Comparison of ENCODE assay signal across 21 mouse cellular contexts in the genomic region with DNA sequence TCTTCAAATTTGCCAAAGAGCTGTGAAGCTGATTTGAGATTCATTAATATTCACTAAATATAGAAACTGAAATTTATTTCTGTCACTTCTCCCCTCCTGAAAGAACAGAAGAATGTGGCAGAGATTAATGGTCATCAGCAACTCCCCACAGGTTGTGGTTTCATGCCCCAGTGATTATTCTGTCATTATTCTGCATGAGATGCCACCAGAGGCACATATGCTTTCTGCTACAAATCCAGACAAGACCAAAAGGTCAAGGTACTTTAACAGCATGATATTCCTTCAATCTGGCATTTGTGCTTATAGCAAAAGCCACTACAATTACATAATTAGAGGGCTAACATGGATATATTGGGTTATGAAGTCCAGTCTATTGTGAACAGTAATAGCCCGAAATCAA. TPM values are rescaled to one million over a fixed set of nuclear protein-coding genes. Genes with fewer than 3 reads are reported as not detected.
DNase-seq lines count a peak whose midpoint lies in the region; ATAC-seq lines count a peak whose summit lies in the region.
"Had no signal": no experiment of that assay in that cellular context is flagged by ENCODE, and none has a peak within 500 bp of the region (broad histone marks: within the 10 kb centered on the region; RNA-seq: fewer than 3 reads in every experiment).

No protein-coding gene starts in this region.

- H3K9ac ChIP-seq in embryonic facial prominence, embryonic 14.5 days (ENCODE audit: low read depth, low read length) = no peak overlapping the region
- H3K9ac ChIP-seq: forebrain, embryonic 13.5 days; heart, embryonic 13.5 days; lung, embryonic 14.5 days had no signal

- no peak overlapping the region for H3K4me2 ChIP-seq in embryonic facial prominence, embryonic 14.5 days (ENCODE audit: low read depth, low read length)
- H3K4me2 ChIP-seq: forebrain, embryonic 13.5 days; heart, embryonic 13.5 days; liver, embryonic 11.5 days; lung, embryonic 14.5 days; midbrain, embryonic 11.5 days had no signal

- H3K27me3 ChIP-seq in embryonic facial prominence, embryonic 14.5 days (replicated peaks; ENCODE audit: control insufficient read depth, insufficient read depth, low read length) = no peaks in the 10 kb centered on the region
- H3K27me3 ChIP-seq in embryonic facial prominence, embryonic 10.5 days (replicated peaks; ENCODE audit: low read depth, poor library complexity, severe bottlenecking) = no peaks in the 10 kb centered on the region
- H3K27me3 ChIP-seq: forebrain, embryonic 13.5 days; heart, embryonic 13.5 days had no signal

- intact Hi-C loops in left cerebral cortex, postnatal 10 days (cut with DNase I) = no loop called here

- peak; percentile 2 for DNase-seq in embryonic facial prominence, embryonic 14.5 days (ENCODE audit: low spot score)
- DNase-seq in embryonic facial prominence, embryonic 10.5 days (ENCODE audit: low spot score) = no peak
- peak; percentile 27 for DNase-seq in A20 (ENCODE audit: low read depth, low spot score)
- DNase-seq in cerebellum, adult 11-12 months = peak; percentile 74
- peak; percentile 55 to 67 for DNase-seq in cerebellum, postnatal 25 days
- DNase-seq in urinary bladder, postnatal 10 days (ENCODE audit: low spot score) = no peak
- no peak for DNase-seq in spleen, postnatal 10 days (ENCODE audit: low spot score in 2 of 2)
- DNase-seq in left cerebral cortex, postnatal 10 days (ENCODE audit: extremely low spot score in 1 of 2, low spot score in 2 of 2) = no peak
- DNase-seq: heart, postnatal 36 days; layer of hippocampus, postnatal 36 days; lung, embryonic 14.5 days; lung, postnatal 4 days; thymus, adult 18-20 months had no signal

- no peak for ATAC-seq in embryonic facial prominence, embryonic 14.5 days (ENCODE audit: low read depth)
- ATAC-seq: activated CD4-positive, CD25-positive, alpha-beta regulatory T cell, adult 4 months; forebrain, embryonic 13.5 days had no signal

- H3K36me3 ChIP-seq in embryonic facial prominence, embryonic 14.5 days (ENCODE audit: control insufficient read depth, insufficient read depth, low read length) = no peaks in the 10 kb centered on the region
- no peaks in the 10 kb centered on the region for H3K36me3 ChIP-seq in embryonic facial prominence, embryonic 10.5 days (replicated peaks)
- H3K36me3 ChIP-seq: heart, embryonic 13.5 days; limb, embryonic 10.5 days had no signal

- H3K4me3 ChIP-seq in embryonic facial prominence, embryonic 14.5 days (ENCODE audit: low read depth, low read length) = no peak overlapping the region
- no peak overlapping the region for H3K4me3 ChIP-seq in embryonic facial prominence, embryonic 10.5 days
- H3K4me3 ChIP-seq: forebrain, embryonic 13.5 days; heart, embryonic 13.5 days; limb, embryonic 10.5 days had no signal

- no peaks in the 10 kb centered on the region for H3K9me3 ChIP-seq in embryonic facial prominence, embryonic 14.5 days (ENCODE audit: control insufficient read depth, low read length)
- H3K9me3 ChIP-seq in embryonic facial prominence, embryonic 10.5 days = no peaks in the 10 kb centered on the region
- H3K9me3 ChIP-seq: forebrain, embryonic 13.5 days; heart, embryonic 13.5 days; limb, embryonic 10.5 days had no signal

- 62% methylated on average over 1 of the region's 1 CpGs for WGBS in embryonic facial prominence, embryonic 14.5 days
- 81% methylated on average over 1 of the region's 1 CpGs for WGBS in embryonic facial prominence, embryonic 10.5 days

- H3K4me1 ChIP-seq in embryonic facial prominence, embryonic 14.5 days (ENCODE audit: control insufficient read depth, insufficient read depth, low read length) = no peaks in the 10 kb centered on the region
- H3K4me1 ChIP-seq in embryonic facial prominence, embryonic 10.5 days = no peaks in the 10 kb centered on the region
- H3K4me1 ChIP-seq: forebrain, embryonic 13.5 days; heart, embryonic 13.5 days; limb, embryonic 10.5 days had no signal

- no peak overlapping the region for H3K27ac ChIP-seq in embryonic facial prominence, embryonic 14.5 days (replicated peaks; ENCODE audit: low read depth, low read length)
- H3K27ac ChIP-seq in embryonic facial prominence, embryonic 10.5 days (replicated peaks) = no peak overlapping the region
- H3K27ac ChIP-seq: forebrain, embryonic 13.5 days; heart, embryonic 13.5 days; limb, embryonic 10.5 days had no signal

RNA-seq across cellular contexts. Expression of a gene that starts 35.8 kb away (rescaled TPM):
- 1.4 and 2.3 TPM in 2 replicates for polyA plus RNA-seq in embryonic facial prominence, embryonic 14.5 days (2014; fragmentation: Nextera tagmentation; extraction: Ambion mirVana)
- 0.09 and 0.10 TPM in 2 replicates for polyA plus RNA-seq in embryonic facial prominence, embryonic 10.5 days (2016; fragmentation: Nextera tagmentation; extraction: Ambion mirVana)
- total RNA-seq in left cerebral cortex, postnatal 10 days (2021) = 10 to 100 TPM; 29.6 to 33.1 TPM
- total RNA-seq: common myeloid progenitor, adult 5-6 weeks; heart, postnatal 36 days had no signal
- polyA plus RNA-seq: activated CD4-positive, CD25-positive, alpha-beta regulatory T cell, adult 4 months; gonadal fat pad, adult 2 months had no signal

Comparison
In these comparisons a context has a peak if more than half of its experiments do, and no peak if none do; other contexts are left out.
1. DNase-seq: peak in embryonic facial prominence, embryonic 14.5 days (single experiment), A20 (single experiment), cerebellum, adult 11-12 months (single experiment) and cerebellum, postnatal 25 days (2 of 2); none in embryonic facial prominence, embryonic 10.5 days (single experiment), urinary bladder, postnatal 10 days (single experiment), spleen, postnatal 10 days (0 of 2) and left cerebral cortex, postnatal 10 days (0 of 2).